Mouse (Mus musculus): ENCODE results near the gene Sugp1.

- TF ChIP-seq POLR2A (IDR thresholded peaks at IDR 0.05; ENCODE audit: borderline replicate concordance, control insufficient read depth, low read depth, low read length): no peak
- no peak for TF ChIP-seq CTCF (IDR thresholded peaks at IDR 0.05; ENCODE audit: control insufficient read depth, insufficient read depth, low read length)
Measured at GRCm38 (mm10) chr8:69995422-69995775, 47.2 kb upstream of the Sugp1 start.
